Mouse (Mus musculus): ENCODE measurements around the gene Limk2.

- no peak for TF ChIP-seq CTCF (IDR thresholded peaks at IDR 0.05; ENCODE audit: low read depth)
- TF ChIP-seq EP300 (optimal IDR thresholded peaks at IDR 0.05) = no peak
These were observed 39.5 kb downstream of the Limk2 start for GRCm38 (mm10) chr11:3369449-3369848.

Data from stomach, postnatal 0 days (tissue).